Mouse (Mus musculus): Measurements from ENCODE around the gene Mab21l3. TPM values are rescaled to one million over a fixed set of nuclear protein-coding genes. Genes with fewer than 3 reads are reported as not detected.

Mab21l3 gene
- 0.31 TPM for polyA plus RNA-seq (2014; fragmentation: Illumina TruSeq; extraction: RNeasy Lipid Tissue Mini Kit (QIAGEN cat#74804))

DNA sequence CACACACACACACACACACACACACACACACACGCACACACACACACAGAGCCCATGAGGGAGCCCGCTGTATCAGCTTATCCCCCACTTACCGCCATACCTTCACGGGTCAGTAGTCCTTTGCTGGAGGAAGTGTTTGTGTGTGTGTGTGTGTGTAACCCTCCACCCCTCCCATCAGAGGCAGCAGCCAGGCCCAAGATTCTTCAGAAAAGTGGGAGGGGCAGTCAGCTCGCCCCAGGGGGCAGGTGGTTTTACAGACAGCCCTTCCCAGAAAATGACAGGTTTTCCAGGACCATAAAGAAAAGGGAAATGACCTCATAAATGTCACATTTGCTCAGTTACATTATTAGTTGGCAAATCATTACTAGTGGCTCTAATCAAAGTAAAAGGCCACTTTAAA lies at the start of gene Mab21l3:
TSS of gene Mab21l3 (minus strand) at position 144 of the 400 bp plus-strand sequence.

Other genes with a start within 250 kb of the Mab21l3 start
- gene Atp1a1, start 244.3 kb downstream of the Mab21l3 start, polyA plus RNA-seq (2014; fragmentation: Illumina TruSeq; extraction: RNeasy Lipid Tissue Mini Kit (QIAGEN cat#74804)): 85.7 TPM
- 6.6 TPM for gene Slc22a15, start 75.5 kb upstream of the Mab21l3 start, polyA plus RNA-seq (2014; fragmentation: Illumina TruSeq; extraction: RNeasy Lipid Tissue Mini Kit (QIAGEN cat#74804))
- gene Nhlh2, start 161.1 kb upstream of the Mab21l3 start, polyA plus RNA-seq (2014; fragmentation: Illumina TruSeq; extraction: RNeasy Lipid Tissue Mini Kit (QIAGEN cat#74804)): not detected
- gene Casq2, start 237.5 kb upstream of the Mab21l3 start, polyA plus RNA-seq (2014; fragmentation: Illumina TruSeq; extraction: RNeasy Lipid Tissue Mini Kit (QIAGEN cat#74804)): 5.4 TPM

All from ovary, adult 10 weeks (tissue).